Mouse (Mus musculus) hindbrain, embryonic 11.5 days (tissue): ENCODE data around the gene Nos3. TPM values are rescaled to one million over a fixed set of nuclear protein-coding genes. Genes with fewer than 3 reads are reported as not detected.

Experiments used
- ATAC-seq: fragments of 200-750 bp; cut with Nextera tagmentation; 2 replicates; pipeline ENCODE4 v1.8.0; 2017; ENCODE audit warnings: mild to moderate bottlenecking, moderate TSS enrichment, moderate library complexity; ENCODE audit not compliant: low FRiP score
- DNase-seq: peaks from one replicate; pipeline ENCODE4 v3.0.0-alpha.2; 2015; ENCODE audit warnings: low spot score
- H3K27ac ChIP-seq: fragments of 300-500 bp; sonication (generic); 2 replicates; pipeline ENCODE4 v1.5.1; 2014; ENCODE audit warnings: mild to moderate bottlenecking, low read depth, low read length
- H3K27me3 ChIP-seq: fragments of 300-500 bp; sonication (generic); 2 replicates; pipeline ENCODE4 v1.6.1; 2014; ENCODE audit warnings: mild to moderate bottlenecking, low read length, moderate library complexity, mixed read lengths; ENCODE audit not compliant: control insufficient read depth, insufficient read depth
- H3K36me3 ChIP-seq: fragments of 300-500 bp; sonication (generic); 2 replicates; pipeline ENCODE4 v1.6.1; 2014; ENCODE audit warnings: mild to moderate bottlenecking, low read length, moderate library complexity, mixed read lengths; ENCODE audit not compliant: control insufficient read depth, insufficient read depth
- H3K4me1 ChIP-seq: fragments of 300-500 bp; sonication (generic); replicated peaks from 2 replicates; pipeline ENCODE4 v1.6.1; 2014; ENCODE audit warnings: low read length, mixed read lengths; ENCODE audit not compliant: control insufficient read depth, insufficient read depth
- H3K4me2 ChIP-seq: fragments of 300-500 bp; sonication (generic); replicated peaks from 2 replicates; pipeline ENCODE4 v1.6.1; 2014; ENCODE audit warnings: mild to moderate bottlenecking, low read depth, low read length
- H3K4me3 ChIP-seq: fragments of 300-500 bp; sonication (generic); 2 replicates; pipeline ENCODE4 v1.5.1; 2014; ENCODE audit warnings: low read depth, low read length
- H3K9ac ChIP-seq: fragments of 300-500 bp; sonication (generic); 2 replicates; pipeline ENCODE4 v1.6.1; 2014; ENCODE audit warnings: low read depth, low read length
- H3K9me3 ChIP-seq: fragments of 300-500 bp; sonication (generic); 2 replicates; pipeline ENCODE4 v1.6.1; 2016; ENCODE audit warnings: low read length; ENCODE audit not compliant: control insufficient read depth
- WGBS: fragments of 180-500 bp; shearing (Covaris S2); extraction: QIAGEN DNeasy Blood & Tissue Kit; methylation state at CpG from one replicate; pipeline ENCODE4 v1.1.7; 2014; 5-methylcytosine and 5-hydroxymethylcytosine counted together
- polyA plus RNA-seq: library from polyadenylated mRNA; unstranded; fragments of >200 nt; fragmentation: Nextera tagmentation; extraction: Ambion mirVana; gene quantifications from 2 replicates; pipeline ENCODE4 v1.2.1, GENCODE M21; 2014

The Nos3 gene
- polyA plus RNA-seq, 1 experiment from 2014 or later, result 4.5 TPM

- H3K27me3 ChIP-seq, result no peaks in the 10 kb centered on the region
- peaks cover 17% of the 10 kb centered on the region for H3K4me1 ChIP-seq
- no peak; the same call in 1 of the 2 replicates for ATAC-seq
- H3K9ac ChIP-seq, result peak overlapping the region; percentile 68
- 70% methylated on average over 6 of the region's 6 CpGs for WGBS
- H3K9me3 ChIP-seq, result no peaks in the 10 kb centered on the region
- H3K4me2 ChIP-seq, result peak overlapping the region; percentile 59
- H3K36me3 ChIP-seq, result peaks cover 7% of the 10 kb centered on the region
- H3K4me3 ChIP-seq, result 0 out of 2 replicates have a peak overlapping the region, but pooled peaks have one; percentile 20
- DNase-seq, result no peak
- H3K27ac ChIP-seq, result peak overlapping the region; percentile 93
Measured at GRCm38 (mm10) chr5:24328813-24329211, 35.8 kb upstream of the Nos3 start.

DNA sequence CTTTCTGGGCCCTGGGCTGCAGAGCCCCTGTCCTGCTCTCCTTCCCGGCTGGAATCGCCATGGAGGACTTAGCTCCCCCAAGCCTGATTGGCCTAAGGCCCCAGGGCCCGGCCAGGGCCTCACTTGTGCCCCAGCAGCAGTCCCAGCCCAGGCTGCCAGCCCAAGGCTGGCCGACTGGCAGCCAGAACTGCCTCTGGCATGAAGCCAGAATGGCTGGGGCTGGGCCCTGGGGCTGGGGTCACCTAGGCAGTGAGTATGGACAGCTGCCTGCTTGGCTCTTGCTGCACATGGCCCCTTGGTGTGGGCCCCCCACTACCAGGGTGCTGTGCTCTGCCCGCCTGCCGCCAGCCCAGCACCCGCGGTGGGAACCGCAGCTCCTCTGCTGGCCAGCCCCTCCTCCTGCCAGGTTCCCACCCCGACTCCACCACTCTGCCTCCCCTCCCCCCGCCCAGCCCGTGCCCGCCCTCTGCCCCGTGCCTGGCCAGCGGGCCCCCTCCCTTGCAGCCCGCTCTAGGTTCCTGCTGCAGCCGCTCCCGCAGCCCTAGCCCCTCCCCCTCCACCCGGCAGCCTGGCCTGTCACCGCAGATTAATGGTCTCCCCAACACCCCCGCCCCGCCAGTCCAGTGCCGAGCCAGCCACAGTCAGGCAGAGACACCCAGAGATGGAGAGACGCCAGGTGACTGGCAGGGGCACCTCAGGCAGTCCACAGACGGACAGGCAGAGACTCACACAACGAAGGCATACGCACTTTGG lies 35.2 kb upstream of the Nos3 start:
- Histone ChIP-seq H3K4me1 (peaks cover 17% of the 10 kb centered on the region), H3K27me3 (no peaks in the 10 kb centered on the region)

DNA sequence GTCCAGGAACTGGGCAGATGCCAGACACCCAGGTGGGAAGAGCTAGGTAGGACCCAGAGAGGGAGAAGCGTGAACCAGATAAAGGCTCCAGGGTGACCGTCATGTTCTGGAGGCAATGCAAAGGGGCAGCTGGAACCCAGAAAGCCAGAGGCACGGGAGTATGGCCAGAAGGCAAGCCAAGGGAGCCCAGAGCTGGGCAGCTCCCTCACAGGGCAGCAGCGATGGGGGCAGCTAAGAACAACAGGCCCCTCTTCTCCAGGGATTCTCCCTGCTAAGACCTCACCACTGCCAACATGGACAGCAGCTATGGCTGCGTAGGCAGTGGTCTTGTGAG lies 34.7 kb upstream of the Nos3 start:
- H3K4me2 ChIP-seq, result 0 out of 2 replicates have a peak overlapping the region, but pooled peaks have one; percentile 59
- no peak for DNase-seq
- 35% methylated on average over 5 of the region's 5 CpGs for WGBS

More for the DNA sequence above, 35.2 kb upstream of the Nos3 start:
- ATAC-seq (peak; percentile 90), DNase-seq (peak; percentile 76)
- H3K4me3 ChIP-seq, result peak overlapping the region; percentile 20; the same call in 1 of the 2 replicates
- H3K9ac ChIP-seq, result peak overlapping the region; percentile 68
- peaks cover 7% of the 10 kb centered on the region for H3K36me3 ChIP-seq
- no peaks in the 10 kb centered on the region for H3K9me3 ChIP-seq
- peak overlapping the region; percentile 59 for H3K4me2 ChIP-seq
- H3K27ac ChIP-seq, result peak overlapping the region; percentile 93
- 5% methylated on average over 22 of the region's 27 CpGs for WGBS

GRCm38 (mm10) chr5:24332401-24332800 lies 32.2 kb upstream of the Nos3 start:
- Histone ChIP-seq H3K36me3 (no peaks in the 10 kb centered on the region), H3K27me3 (no peaks in the 10 kb centered on the region), H3K9me3 (no peaks in the 10 kb centered on the region), H3K27ac (no peak overlapping the region), H3K4me1 (peaks cover 27% of the 10 kb centered on the region), H3K4me3 (no peak overlapping the region), H3K4me2 (no peak overlapping the region), H3K9ac (no peak overlapping the region)
- ATAC-seq (no peak), DNase-seq (no peak)
- WGBS, result 85% methylated on average over 4 of the region's 4 CpGs

More for the DNA sequence above, 34.7 kb upstream of the Nos3 start:
- Histone ChIP-seq H3K9ac (no peak overlapping the region), H3K36me3 (peaks cover 5% of the 10 kb centered on the region), H3K9me3 (no peaks in the 10 kb centered on the region), H3K4me1 (peaks cover 19% of the 10 kb centered on the region), H3K4me3 (no peak overlapping the region), H3K27me3 (no peaks in the 10 kb centered on the region), H3K27ac (peak overlapping the region; percentile 93)
- ATAC-seq, result no peak; the same call in 1 of the 2 replicates

DNA sequence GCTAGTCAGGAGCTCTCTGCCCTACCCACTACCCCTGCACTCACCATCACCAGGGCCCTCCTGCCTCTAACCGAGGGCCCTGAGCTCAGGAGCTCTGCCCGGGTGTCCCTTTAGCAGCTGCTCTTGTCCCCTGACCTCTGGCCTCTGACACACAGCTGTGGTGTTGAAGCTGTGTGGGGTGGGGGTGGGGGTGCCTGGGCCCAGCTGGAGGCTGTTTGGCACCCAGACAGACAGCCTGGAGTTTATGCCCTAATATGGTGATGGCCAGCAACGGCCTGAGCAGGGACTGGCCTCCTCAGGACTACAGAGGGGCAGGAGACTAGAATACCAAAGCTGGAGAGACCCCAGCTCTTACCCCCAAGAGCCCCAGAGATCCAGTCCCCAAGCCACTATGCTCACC lies 29.9 kb upstream of the Nos3 start:
- Histone ChIP-seq H3K27ac (peak overlapping the region; percentile 2), H3K4me3 (no peak overlapping the region), H3K9me3 (no peaks in the 10 kb centered on the region), H3K27me3 (no peaks in the 10 kb centered on the region), H3K9ac (no peak overlapping the region), H3K36me3 (no peaks in the 10 kb centered on the region), H3K4me2 (no peak overlapping the region), H3K4me1 (peaks cover 11% of the 10 kb centered on the region)
- DNase-seq (no peak), ATAC-seq (no peak)
- WGBS, result 29% methylated on average over 3 of the region's 3 CpGs

DNA sequence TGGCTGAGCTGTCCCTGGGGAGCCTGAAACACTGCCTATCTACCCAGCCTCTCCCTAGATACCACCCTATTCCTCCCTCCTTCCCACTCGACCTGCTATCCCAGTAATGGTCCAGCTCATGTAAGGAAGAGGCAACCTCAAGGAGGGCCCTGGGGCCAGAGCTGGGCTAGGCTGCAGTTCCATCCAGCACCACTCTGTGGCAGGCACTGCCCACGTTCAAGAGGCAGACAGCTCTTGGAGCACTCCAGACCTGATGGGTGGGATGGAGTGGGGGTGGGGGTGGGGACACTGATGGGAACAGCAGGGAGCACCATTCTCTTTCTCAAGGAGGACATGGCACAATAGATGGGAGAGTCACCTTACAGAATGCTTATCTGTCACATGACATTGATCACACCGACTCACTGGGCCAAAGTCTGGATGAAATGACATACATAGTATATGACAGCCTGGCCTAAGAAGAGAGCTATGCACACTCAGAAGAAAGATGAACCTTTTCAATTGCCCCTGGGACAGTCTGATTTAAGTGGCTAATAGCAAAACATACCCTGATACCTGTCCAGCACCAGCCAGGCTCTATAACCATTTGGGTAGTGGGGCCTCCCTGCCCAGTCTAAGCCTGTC lies 28.6 kb upstream of the Nos3 start:
- H3K9ac ChIP-seq, result 0 out of 2 replicates have a peak overlapping the region, but pooled peaks have one; percentile 19
- H3K9me3 ChIP-seq, result no peaks in the 10 kb centered on the region
- WGBS, result 16% methylated on average over 3 of the region's 3 CpGs
- H3K27ac ChIP-seq, result peak overlapping the region; percentile 73
- H3K4me1 ChIP-seq, result peaks cover 11% of the 10 kb centered on the region
- H3K4me2 ChIP-seq, result no peak overlapping the region
- H3K4me3 ChIP-seq, result no peak overlapping the region
- DNase-seq (peak; percentile 76), ATAC-seq (peak; percentile 90)
- H3K36me3 ChIP-seq, result no peaks in the 10 kb centered on the region
- H3K27me3 ChIP-seq, result no peaks in the 10 kb centered on the region

DNA sequence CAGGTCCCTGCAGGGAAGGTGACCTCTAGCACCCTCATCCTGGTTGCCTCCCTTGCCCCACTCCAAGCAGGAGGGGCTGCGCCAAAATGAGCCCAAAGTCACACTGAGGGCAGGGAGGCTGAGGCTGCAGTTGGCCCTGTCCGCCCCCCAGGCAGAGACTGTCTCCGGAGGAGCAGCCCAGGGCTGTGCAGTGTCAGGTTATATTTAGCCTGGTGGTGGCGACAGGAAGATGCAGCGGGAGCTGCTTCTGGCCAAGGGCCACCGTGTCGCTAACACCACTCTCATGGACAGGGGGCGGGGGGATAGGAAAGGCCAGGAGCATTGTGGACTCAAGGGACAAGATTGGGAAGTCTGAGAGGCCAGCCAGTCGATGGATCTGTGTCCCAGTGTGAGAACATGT lies 27.2 kb upstream of the Nos3 start:
- Histone ChIP-seq H3K4me1 (peaks cover 14% of the 10 kb centered on the region), H3K27ac (peak overlapping the region; percentile 30; the same call in 1 of the 2 replicates)
- no peak for ATAC-seq

GRCm38 (mm10) chr5:24337821-24338220 lies 26.8 kb upstream of the Nos3 start:
- WGBS, result 81% methylated on average over 2 of the region's 2 CpGs
- Histone ChIP-seq H3K4me1 (peaks cover 14% of the 10 kb centered on the region), H3K27ac (no peak overlapping the region), H3K9ac (no peak overlapping the region), H3K4me3 (no peak overlapping the region), H3K9me3 (no peaks in the 10 kb centered on the region), H3K36me3 (no peaks in the 10 kb centered on the region), H3K27me3 (no peaks in the 10 kb centered on the region), H3K4me2 (no peak overlapping the region)
- ATAC-seq (no peak), DNase-seq (no peak)

More for the DNA sequence above, 27.2 kb upstream of the Nos3 start:
- Histone ChIP-seq H3K4me3 (no peak overlapping the region), H3K27me3 (no peaks in the 10 kb centered on the region), H3K36me3 (no peaks in the 10 kb centered on the region), H3K4me2 (no peak overlapping the region), H3K9me3 (no peaks in the 10 kb centered on the region), H3K9ac (0 out of 2 replicates have a peak overlapping the region, but pooled peaks have one; percentile 23)
- 36% methylated on average over 9 of the region's 9 CpGs for WGBS
- DNase-seq, result no peak
